Mouse (Mus musculus): ENCODE results near the gene Tas2r137.
A peak's percentile ranks its signal among the peaks of the same experiment; 100 is the strongest.

The Tas2r137 gene

GRCm38 (mm10) chr6:40490933-40491332, at the start of gene Tas2r137:
Tas2r137 (plus strand) TSS chr6:40491233.
- ATAC-seq (ENCODE audit: insufficient number of reproducible peaks, low FRiP score, low TSS enrichment) = no peak

DNA sequence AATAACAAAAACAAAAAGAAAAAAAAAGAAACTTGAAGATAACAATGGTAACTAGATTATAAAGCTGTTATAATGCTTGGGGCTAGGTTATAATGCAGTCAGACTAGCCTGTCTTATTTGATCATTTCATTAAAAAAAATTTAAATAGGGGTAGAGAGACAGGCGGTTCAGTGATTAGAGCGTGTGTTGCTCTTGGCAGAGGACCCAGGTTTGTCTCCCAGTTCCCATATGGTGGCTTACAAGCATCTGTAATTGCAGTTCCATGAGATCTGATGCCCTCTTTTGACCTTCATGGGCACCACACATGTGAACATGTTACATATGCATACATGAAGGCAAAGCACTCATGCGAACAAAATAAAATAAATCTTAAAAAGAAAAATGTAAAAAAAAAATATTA, 49.8 kb upstream of the Tas2r137 start:
- ATAC-seq (ENCODE audit: insufficient number of reproducible peaks, low FRiP score, low TSS enrichment) = no peak

DNA sequence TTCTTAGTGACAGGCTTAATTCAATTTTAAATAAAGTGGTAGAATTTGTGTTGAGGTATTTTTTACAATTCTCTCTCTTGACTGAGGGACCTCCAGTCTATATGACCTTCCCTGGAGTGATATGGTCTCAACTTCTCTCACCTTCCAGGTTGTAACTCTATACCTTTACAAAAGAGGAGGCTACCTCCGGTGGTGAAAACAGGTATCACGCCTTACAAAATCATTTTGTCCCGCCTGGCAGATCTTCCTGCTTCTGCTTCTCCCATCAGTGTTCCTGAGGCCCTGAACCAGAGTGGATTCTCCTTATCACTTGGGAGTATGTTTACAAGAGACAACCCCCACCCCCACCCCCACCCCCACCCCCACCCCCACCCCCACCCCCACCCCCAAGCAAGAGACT, 49.3 kb upstream of the Tas2r137 start:
- ATAC-seq (ENCODE audit: insufficient number of reproducible peaks, low FRiP score, low TSS enrichment) = no peak

- ATAC-seq (ENCODE audit: insufficient number of reproducible peaks, low FRiP score, low TSS enrichment) = no peak
Measured at GRCm38 (mm10) chr6:40443281-40443928, 47.6 kb upstream of the Tas2r137 start.

- ATAC-seq (ENCODE audit: insufficient number of reproducible peaks, low FRiP score, low TSS enrichment) = no peak
Measured at GRCm38 (mm10) chr6:40448626-40449025, 42.4 kb upstream of the Tas2r137 start.

GRCm38 (mm10) chr6:40454436-40455041, 36.5 kb upstream of the Tas2r137 start:
- ATAC-seq (ENCODE audit: insufficient number of reproducible peaks, low FRiP score, low TSS enrichment) = no peak

DNA sequence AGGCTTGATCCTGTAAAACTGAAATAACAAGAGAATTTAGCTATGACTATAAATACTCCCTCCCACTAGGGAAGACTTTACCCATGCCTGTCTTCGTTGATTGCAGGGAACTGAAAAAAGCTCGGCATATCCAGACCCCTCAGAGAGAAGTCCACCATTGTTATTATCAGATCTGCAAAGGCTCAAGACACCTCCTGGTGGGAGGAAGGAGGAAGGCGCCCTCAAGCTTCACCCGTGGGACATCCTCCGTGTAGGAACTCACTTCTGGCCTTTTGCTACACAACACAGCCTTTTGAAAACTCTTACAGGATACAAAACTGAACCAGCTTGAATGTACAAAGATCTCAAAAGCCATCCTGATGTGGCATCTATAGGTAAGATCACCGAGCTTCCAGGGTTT, 25.3 kb upstream of the Tas2r137 start:
- ATAC-seq (ENCODE audit: insufficient number of reproducible peaks, low FRiP score, low TSS enrichment) = no peak

DNA sequence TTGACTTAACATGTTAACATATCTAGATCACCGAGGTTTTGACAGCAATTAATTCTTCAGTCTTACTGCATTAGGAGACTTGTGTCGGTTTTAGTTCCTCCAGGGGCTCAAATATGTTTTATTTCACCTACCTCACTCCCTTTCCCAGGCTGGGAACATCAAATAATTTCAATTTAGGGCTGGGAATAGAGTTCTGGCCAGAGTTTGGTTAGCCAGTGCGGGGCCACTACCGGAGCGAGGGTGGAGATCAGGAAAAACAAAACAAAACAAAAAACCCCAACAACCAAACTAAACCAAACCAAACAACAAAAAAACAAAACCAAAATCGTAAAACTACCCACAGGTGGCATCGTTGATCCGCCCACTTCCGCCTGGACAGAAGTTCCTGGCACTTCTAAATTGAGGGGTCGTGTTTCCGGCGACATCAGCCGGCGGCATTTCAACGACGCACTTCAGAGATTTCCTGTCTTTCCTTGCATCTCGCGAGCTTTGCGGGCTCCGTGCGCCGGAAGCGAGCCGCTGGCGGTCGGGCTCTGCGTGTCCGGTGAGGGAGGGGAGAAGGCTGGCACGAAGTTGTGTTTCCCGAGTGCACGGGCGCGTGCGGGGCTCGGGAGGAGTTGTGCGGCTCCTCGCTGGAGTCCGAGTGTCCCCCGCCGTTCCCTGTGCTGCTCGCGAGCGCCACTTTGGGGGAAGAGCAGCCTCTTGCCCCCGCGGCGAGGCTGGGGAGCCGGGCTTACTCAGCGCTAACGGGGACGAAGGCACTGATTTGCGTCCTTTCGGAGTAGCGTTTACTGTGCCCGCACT, 19.9 kb upstream of the Tas2r137 start, which contains the start of gene Ssbp1:
TSS of gene Ssbp1 (plus strand) at position 437 of the 804 bp plus-strand sequence.
- ATAC-seq (ENCODE audit: insufficient number of reproducible peaks, low FRiP score, low TSS enrichment) = peak; percentile 99

DNA sequence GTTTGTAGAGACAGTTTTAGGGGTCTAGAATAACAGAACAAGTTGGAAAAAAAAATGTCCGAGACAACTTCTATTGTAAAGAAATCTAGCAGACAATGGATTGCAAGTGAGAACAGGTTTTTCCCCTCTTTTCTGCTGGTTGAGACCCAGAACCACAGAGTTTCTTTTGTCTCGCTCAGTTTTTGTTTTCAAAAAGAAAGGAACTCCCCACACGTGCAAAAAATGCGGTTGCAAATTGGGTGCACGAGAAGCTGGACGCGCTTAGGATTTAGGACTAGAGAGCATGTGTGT, 19.4 kb upstream of the Tas2r137 start:
- no peak for ATAC-seq (ENCODE audit: insufficient number of reproducible peaks, low FRiP score, low TSS enrichment)

GRCm38 (mm10) chr6:40476132-40476531, 14.9 kb upstream of the Tas2r137 start:
- ATAC-seq (ENCODE audit: insufficient number of reproducible peaks, low FRiP score, low TSS enrichment) = no peak

DNA sequence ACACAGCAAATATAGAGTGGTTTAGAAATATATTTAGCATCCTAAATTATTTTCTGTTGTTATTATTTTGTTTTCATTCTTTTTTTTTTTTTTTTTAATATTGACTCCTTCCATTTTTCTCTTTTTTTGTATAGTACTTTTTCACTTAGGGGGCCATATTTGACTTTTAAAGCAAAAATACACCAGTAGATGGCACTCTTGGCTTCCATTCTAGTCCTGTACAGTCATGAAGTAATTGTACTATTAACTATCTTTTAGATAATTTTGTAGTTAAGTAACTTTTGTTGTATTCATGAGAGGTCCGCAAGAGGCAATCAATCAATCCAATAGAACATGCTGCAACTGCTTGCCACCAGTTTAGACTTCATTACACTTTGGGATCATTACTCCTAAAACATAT, 11.3 kb upstream of the Tas2r137 start:
- ATAC-seq (ENCODE audit: insufficient number of reproducible peaks, low FRiP score, low TSS enrichment) = no peak

- no peak for ATAC-seq (ENCODE audit: insufficient number of reproducible peaks, low FRiP score, low TSS enrichment)
Measured at GRCm38 (mm10) chr6:40482318-40482717, 8.7 kb upstream of the Tas2r137 start.

DNA sequence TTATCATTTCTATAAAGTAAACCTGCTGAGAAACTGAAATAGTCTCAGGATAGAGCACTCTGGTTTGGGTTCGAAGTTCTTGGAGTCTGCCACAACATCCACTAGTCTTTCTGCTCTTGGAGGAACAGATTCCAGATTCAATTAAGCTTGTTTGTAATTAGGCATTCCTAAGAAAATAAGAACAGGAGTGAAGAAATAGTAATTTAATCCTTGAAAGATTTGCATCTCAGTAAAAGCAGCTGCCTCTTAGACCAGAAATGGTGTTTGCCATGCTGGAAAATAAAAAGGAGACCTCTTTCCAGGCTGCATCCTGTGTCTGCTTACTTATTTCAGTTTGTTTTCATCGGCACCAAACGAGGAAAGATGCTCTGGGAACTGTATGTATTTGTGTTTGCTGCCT, 2.2 kb downstream of the Tas2r137 start, which contains the start of gene Tas2r108:
TSS of gene Tas2r108 (plus strand) at position 301 of the 400 bp plus-strand sequence.
- no peak for ATAC-seq (ENCODE audit: insufficient number of reproducible peaks, low FRiP score, low TSS enrichment)

GRCm38 (mm10) chr6:40519408-40519807, 28.4 kb downstream of the Tas2r137 start, which contains the start of gene Prss37:
Prss37 (minus strand) TSS chr6:40519508.
- no peak for ATAC-seq (ENCODE audit: insufficient number of reproducible peaks, low FRiP score, low TSS enrichment)
